Mouse (Mus musculus): Measurements from ENCODE around the gene Skap1. TPM values are rescaled to one million over a fixed set of nuclear protein-coding genes. Genes with fewer than 3 reads are reported as not detected.
A peak's percentile ranks its signal among the peaks of the same experiment; 100 is the strongest.
"Not testable (repeated sequence)": the region's sequence is repeated elsewhere in the genome, so short reads cannot be mapped to it uniquely, and the experiment has no call there.

Gene Skap1
- polyA plus RNA-seq, 1 experiment from 2014 or later = 0.46 TPM

GRCm38 (mm10) chr11:96775665-96776064, 311.3 kb downstream of the Skap1 start:
- H3K27me3 ChIP-seq (replicated peaks; ENCODE audit: low read depth, poor library complexity, severe bottlenecking) = no peaks in the 10 kb centered on the region
- H3K9me3 ChIP-seq = no peaks in the 10 kb centered on the region
- no peak overlapping the region for H3K4me3 ChIP-seq
- WGBS = 84% methylated on average over 7 of the region's 7 CpGs
- no peak overlapping the region for H3K27ac ChIP-seq (replicated peaks)
- H3K4me1 ChIP-seq = peaks cover 11% of the 10 kb centered on the region
- H3K36me3 ChIP-seq (replicated peaks) = peaks cover 36% of the 10 kb centered on the region
- no peak for DNase-seq (ENCODE audit: low spot score)

GRCm38 (mm10) chr11:96776068-96776467, 311.7 kb downstream of the Skap1 start:
- Histone ChIP-seq H3K4me3 (peak overlapping the region; percentile 75), H3K4me1 (peaks cover 11% of the 10 kb centered on the region), H3K27ac (replicated peaks) (no peak overlapping the region), H3K9me3 (no peaks in the 10 kb centered on the region), H3K36me3 (replicated peaks) (peaks cover 32% of the 10 kb centered on the region), H3K27me3 (replicated peaks; ENCODE audit: low read depth, poor library complexity, severe bottlenecking) (no peaks in the 10 kb centered on the region)
- 55% methylated on average over 3 of the region's 3 CpGs for WGBS
- DNase-seq (ENCODE audit: low spot score) = no peak

DNA sequence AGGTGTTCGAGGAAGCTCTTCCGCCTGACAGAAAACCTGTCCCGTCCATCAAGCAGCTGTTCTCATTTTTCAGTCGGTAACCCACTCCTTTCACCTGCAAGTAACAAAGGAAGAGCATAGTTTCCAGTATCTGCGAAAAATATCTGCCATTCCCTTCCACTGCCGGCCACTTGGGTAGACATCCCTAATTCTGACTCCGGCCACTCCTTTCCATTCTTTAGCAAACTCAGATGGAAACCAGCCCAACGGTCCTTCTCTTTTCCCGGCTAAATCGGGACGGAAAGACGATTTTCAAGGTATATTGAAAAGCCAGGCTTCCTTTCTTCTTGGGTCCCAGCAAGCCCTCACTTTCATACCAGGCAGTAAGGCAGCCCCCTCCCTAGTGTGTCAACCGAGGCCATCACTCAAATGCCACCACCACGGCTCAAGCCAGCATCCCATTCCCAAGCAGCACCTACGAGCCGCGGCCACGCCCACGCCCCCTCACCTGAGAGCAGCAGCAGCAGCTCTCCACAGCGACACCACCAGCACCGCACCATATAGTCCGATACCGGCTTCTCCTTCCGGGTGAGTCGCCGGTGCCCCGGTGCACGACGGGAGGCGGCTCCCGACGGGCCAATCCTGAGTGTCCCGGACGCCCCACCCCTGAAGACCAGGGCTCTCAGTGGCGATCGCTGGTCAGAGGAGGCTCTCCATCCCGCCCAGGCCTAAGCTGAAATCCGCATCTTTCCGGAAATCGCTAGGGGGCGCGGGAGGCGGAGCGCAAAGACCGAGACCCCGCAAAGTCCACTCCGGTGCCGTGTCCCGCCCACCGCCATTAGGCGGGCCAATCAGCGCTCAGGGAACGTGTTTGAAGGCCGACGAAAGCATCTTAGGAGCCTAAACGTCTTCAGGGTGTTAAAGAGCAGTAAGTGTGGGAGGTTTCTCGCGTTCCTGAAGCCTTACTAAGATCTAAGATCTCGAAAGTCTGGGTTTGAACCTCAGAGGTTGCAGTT, 312.9 kb downstream of the Skap1 start, which contains the start of gene Snx11:
Gene Snx11 (minus strand): TSS at position 592 of the 995 bp plus-strand sequence.
- Histone ChIP-seq H3K27ac (replicated peaks) (peak within 1 kb of the TSS; percentile 79), H3K4me3 (peak within 1 kb of the TSS; percentile 75), H3K9me3 (no peaks in the 10 kb centered on the region), H3K4me1 (peaks cover 11% of the 10 kb centered on the region), H3K27me3 (replicated peaks; ENCODE audit: low read depth, poor library complexity, severe bottlenecking) (no peaks in the 10 kb centered on the region), H3K36me3 (replicated peaks) (peaks cover 20% of the 10 kb centered on the region)
- 2% methylated on average over 59 of the region's 59 CpGs for WGBS
- peak; percentile 100 for DNase-seq (ENCODE audit: low spot score)

DNA sequence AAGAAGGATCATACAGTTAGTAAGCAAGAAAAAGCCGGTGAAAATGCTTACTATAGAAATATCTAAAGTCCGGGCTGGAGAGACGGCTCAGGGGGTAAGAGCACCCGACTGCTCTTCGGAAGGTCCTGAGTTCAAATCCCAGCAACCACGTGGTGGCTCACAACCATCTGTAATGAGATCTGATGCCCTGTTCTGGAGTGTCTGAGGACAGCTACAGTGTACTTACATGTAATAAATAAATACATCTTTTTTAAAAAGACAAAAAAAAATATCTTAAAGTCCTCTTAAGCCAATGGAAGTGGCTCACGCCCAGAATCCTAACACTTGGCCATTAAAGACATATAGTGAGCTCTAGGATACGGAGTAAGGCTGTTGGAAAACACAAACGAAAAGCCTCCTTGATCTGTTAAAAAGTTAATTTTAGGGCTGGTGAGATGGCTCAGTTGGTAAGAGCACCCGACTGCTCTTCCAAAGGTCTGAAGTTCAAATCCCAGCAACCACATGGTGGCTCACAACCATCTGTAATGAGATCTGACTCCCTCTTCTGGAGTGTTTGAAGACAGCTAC, 313.8 kb downstream of the Skap1 start:
- not testable (repeated sequence) for H3K9me3 ChIP-seq; H3K27me3 ChIP-seq (replicated peaks; ENCODE audit: low read depth, poor library complexity, severe bottlenecking); DNase-seq (ENCODE audit: low spot score)
- peaks cover 11% of the 10 kb centered on the region for H3K4me1 ChIP-seq
- peak overlapping the region; percentile 79 for H3K27ac ChIP-seq (replicated peaks)
- peak overlapping the region; percentile 75 for H3K4me3 ChIP-seq
- peaks cover 11% of the 10 kb centered on the region for H3K36me3 ChIP-seq (replicated peaks)
- WGBS = 71% methylated on average over 10 of the region's 10 CpGs

DNA sequence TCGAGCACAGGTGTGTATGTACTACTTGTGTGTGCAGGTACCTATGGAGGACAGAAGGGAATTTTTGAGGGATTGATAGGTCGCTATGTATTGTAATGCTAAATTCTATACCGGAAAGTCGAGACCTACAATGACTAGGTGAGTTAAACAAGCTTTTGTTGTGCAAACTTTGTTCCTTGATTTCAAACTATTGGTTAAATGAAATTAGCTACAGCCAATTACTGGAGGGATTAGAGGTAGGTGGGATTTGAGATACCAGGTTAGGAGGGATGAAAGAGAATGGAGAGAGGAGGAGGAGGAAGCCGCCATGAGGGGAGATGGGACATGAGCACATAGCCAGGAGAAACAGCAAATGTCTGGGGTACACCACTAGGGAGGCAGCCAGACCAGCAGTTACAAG, 315.9 kb downstream of the Skap1 start:
- H3K4me1 ChIP-seq = peaks cover 11% of the 10 kb centered on the region
- H3K27me3 ChIP-seq (replicated peaks; ENCODE audit: low read depth, poor library complexity, severe bottlenecking) = no peaks in the 10 kb centered on the region
- no peaks in the 10 kb centered on the region for H3K36me3 ChIP-seq (replicated peaks)
- no peak for DNase-seq (ENCODE audit: low spot score)
- no peak overlapping the region for H3K27ac ChIP-seq (replicated peaks)
- no peaks in the 10 kb centered on the region for H3K9me3 ChIP-seq
- H3K4me3 ChIP-seq = no peak overlapping the region
- WGBS = 72% methylated on average over 5 of the region's 5 CpGs

- Histone ChIP-seq H3K4me1 (peaks cover 10% of the 10 kb centered on the region), H3K9me3 (no peaks in the 10 kb centered on the region), H3K27ac (replicated peaks) (no peak overlapping the region), H3K4me3 (no peak overlapping the region), H3K36me3 (replicated peaks) (no peaks in the 10 kb centered on the region), H3K27me3 (replicated peaks; ENCODE audit: low read depth, poor library complexity, severe bottlenecking) (no peaks in the 10 kb centered on the region)
- WGBS = 74% methylated on average over 2 of the region's 2 CpGs
- no peak for DNase-seq (ENCODE audit: low spot score)
Observed at GRCm38 (mm10) chr11:96781425-96781824, 317.0 kb downstream of the Skap1 start.

GRCm38 (mm10) chr11:96784847-96785246, 320.5 kb downstream of the Skap1 start:
- H3K4me3 ChIP-seq; H3K27me3 ChIP-seq (replicated peaks; ENCODE audit: low read depth, poor library complexity, severe bottlenecking); H3K27ac ChIP-seq (replicated peaks); H3K4me1 ChIP-seq; H3K9me3 ChIP-seq; H3K36me3 ChIP-seq (replicated peaks): not testable (repeated sequence)
- WGBS = 19% methylated on average over 7 of the region's 7 CpGs
- peak; percentile 83 for DNase-seq (ENCODE audit: low spot score)

DNA sequence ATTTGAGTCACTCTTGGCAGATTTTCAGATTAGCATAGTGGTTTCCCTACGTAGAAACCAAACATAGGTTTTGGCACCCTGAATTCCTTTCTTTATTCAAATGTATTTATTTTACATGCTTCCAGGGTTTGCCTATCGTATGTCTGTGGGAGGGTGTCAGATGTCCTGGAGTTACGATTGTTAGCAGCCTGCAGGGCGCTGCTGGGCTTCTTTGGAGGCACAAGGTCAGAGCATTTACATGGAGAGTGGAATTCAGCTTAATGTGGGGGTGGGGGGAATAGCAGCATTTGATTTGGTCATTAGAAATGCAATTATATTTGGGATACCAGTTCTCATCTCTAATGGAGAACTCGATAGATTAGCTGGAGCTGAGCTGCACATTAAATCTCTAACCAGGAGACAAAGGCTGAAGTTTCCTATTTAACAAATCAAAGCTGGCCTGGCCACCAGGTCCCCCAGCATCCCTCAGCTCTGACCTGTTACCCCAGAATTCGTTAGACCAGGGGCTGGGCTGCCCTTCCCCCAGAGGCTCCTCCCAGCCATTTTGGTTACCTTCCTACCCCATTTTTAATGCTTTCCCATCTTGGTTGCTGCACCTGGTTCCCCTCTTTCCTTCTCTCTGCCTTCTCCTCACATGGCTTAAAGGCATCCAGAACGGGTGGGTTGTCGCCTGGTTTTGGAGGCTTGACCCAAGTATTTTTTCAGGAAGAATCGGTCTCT, 322.5 kb downstream of the Skap1 start:
- Histone ChIP-seq H3K27ac (replicated peaks) (no peak overlapping the region), H3K4me3 (no peak overlapping the region), H3K9me3 (no peaks in the 10 kb centered on the region), H3K4me1 (peaks cover 30% of the 10 kb centered on the region), H3K27me3 (replicated peaks; ENCODE audit: low read depth, poor library complexity, severe bottlenecking) (no peaks in the 10 kb centered on the region), H3K36me3 (replicated peaks) (peaks cover 14% of the 10 kb centered on the region)
- 32% methylated on average over 9 of the region's 9 CpGs for WGBS
- no peak for DNase-seq (ENCODE audit: low spot score)

- Histone ChIP-seq H3K27ac (replicated peaks) (peak within 1 kb of the TSS; percentile 100), H3K36me3 (replicated peaks) (peaks cover 28% of the 10 kb centered on the region), H3K4me3 (peak within 1 kb of the TSS; percentile 97), H3K27me3 (replicated peaks; ENCODE audit: low read depth, poor library complexity, severe bottlenecking) (no peaks in the 10 kb centered on the region), H3K4me1 (peaks cover 39% of the 10 kb centered on the region), H3K9me3 (no peaks in the 10 kb centered on the region)
- DNase-seq (ENCODE audit: low spot score) = peak; percentile 95
- WGBS = 1% methylated on average over 93 of the region's 93 CpGs
Observed at GRCm38 (mm10) chr11:96788871-96789795, 324.7 kb downstream of the Skap1 start, which contains the start of gene Cbx1. Gene Cbx1, plus strand, starts transcription at chr11:96789127.

DNA sequence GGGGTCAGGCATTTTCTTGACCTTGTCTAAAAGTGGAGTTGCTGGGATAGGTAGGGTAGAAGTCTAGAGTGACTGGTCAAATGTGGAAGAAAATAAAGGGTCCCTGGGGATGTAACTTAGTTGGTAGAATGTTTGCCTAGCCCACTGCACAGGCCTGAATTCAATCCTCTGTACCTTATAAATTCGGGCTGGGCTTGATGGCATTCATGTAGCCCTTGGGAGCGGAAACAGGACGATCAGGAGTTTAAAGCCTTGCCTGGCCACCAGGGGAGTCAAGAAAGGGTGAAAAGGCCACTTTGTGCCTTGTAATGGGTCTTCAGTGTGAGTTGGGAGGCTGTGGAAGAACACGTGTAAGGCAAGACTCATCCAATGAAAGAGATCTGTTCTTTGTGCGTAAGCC, 325.6 kb downstream of the Skap1 start:
- DNase-seq (ENCODE audit: low spot score) = peak; percentile 35
- H3K27ac ChIP-seq (replicated peaks) = peak overlapping the region; percentile 100
- peaks cover 39% of the 10 kb centered on the region for H3K4me1 ChIP-seq
- H3K4me3 ChIP-seq = peak overlapping the region; percentile 97
- H3K27me3 ChIP-seq (replicated peaks; ENCODE audit: low read depth, poor library complexity, severe bottlenecking) = no peaks in the 10 kb centered on the region
- no peaks in the 10 kb centered on the region for H3K9me3 ChIP-seq
- peaks cover 35% of the 10 kb centered on the region for H3K36me3 ChIP-seq (replicated peaks)
- WGBS = 8% methylated on average over 5 of the region's 5 CpGs

GRCm38 (mm10) chr11:96790681-96791080, 326.3 kb downstream of the Skap1 start:
- Histone ChIP-seq H3K4me3 (peak overlapping the region; percentile 97), H3K27me3 (replicated peaks; ENCODE audit: low read depth, poor library complexity, severe bottlenecking) (no peaks in the 10 kb centered on the region), H3K27ac (replicated peaks) (no peak overlapping the region), H3K4me1 (peaks cover 39% of the 10 kb centered on the region), H3K9me3 (no peaks in the 10 kb centered on the region), H3K36me3 (replicated peaks) (peaks cover 42% of the 10 kb centered on the region)
- WGBS = 14% methylated on average over 1 of the region's 1 CpGs
- DNase-seq (ENCODE audit: low spot score) = no peak
